Mouse (Mus musculus): ENCODE data around the gene Coq9.

- TF ChIP-seq POLR2A (IDR thresholded peaks at IDR 0.05; ENCODE audit: low read depth, low read length) (no peak), CTCF (conservative IDR thresholded peaks at IDR 0.05; ENCODE audit: insufficient read depth, insufficient read length, low read depth, low read length) (no peak)
These were observed 62.5 kb downstream of the Coq9 start for GRCm38 (mm10) chr8:94900617-94901016.
